Mouse (Mus musculus): ENCODE data around the gene Ywhab.
A peak's percentile ranks its signal among the peaks of the same experiment; 100 is the strongest.

Ywhab gene

DNA sequence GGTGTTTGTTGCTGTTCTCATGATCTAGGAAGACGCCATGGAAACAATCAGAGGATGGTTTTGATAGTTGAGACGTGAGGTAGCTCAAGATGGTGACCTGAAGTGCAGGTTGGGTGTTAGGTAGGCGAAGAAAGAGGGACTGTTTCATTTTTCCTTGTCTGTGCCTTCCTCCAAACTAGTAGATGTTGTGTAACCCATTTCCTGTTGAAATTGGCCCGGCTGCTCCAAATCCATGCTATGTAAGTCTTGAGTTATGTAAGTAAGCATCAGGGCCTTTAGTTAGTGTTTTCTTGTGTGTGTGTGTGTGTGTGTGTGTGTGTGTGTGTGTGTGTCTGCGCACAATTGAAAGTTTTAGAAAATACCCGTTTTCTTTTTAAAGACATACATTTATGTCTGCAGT, 14.5 kb downstream of the Ywhab start:
- no peak for DNase-seq (ENCODE audit: low spot score in 2 of 2)

DNA sequence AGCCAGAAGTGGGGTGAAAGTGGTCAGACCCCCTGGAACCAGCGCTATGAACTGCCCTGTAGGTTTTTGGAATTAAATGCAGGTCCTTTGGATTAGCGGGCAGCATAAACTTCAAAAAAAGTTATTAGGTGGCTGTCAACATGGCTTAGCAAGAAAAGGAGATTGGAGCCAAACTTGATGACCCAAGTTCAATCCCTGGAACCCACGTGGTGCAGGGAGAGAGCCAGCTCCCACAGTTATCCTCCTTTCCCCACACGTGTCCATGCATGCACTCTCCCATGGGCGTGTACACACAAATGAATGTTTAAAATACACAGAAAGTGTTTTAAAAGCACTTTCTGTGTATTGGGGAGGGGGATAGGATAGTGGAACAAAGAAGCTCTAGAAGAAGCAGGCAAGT, 15.7 kb downstream of the Ywhab start:
- no peak for DNase-seq (ENCODE audit: low spot score in 2 of 2)

DNA sequence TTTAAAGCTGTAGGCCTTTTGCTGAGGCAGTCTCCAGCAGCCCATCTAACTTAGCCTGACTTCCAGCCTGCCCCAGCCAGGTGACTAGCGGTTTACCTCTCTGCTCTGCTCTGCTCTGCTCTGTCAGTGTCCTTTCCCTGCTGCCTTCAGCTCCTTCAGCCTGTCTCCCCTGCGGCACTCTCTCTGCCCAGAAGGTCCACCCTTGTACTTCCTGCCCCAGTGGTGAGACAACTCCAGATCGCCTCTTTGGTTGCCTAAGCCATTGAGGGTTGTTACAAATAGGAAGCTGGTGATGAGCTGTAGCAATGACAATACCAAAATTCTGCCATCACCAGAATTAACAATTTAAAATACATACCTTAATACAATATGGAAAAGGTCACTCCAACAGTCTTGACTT, 16.2 kb downstream of the Ywhab start:
- no peak for DNase-seq (ENCODE audit: low spot score in 2 of 2)

DNA sequence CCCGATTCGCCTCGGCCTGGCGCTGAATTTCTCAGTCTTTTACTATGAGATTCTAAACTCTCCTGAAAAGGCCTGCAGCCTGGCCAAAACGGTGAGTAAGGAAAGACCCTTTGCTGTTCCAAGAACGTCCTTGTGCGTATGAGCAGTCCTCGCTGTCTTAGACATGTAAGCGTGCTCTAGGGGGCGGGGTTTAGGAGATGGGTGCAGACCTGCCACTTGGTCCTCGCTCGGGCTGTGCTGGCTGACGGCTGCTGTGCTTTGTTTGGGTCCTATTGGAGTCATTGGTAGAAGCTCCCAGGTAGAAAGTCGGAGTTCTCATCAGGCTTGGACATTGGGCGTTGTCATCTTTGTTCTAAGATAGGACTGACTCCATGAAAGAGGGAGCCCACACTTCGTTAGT, 20.5 kb downstream of the Ywhab start:
- DNase-seq (ENCODE audit: low spot score in 2 of 2) = no peak

DNA sequence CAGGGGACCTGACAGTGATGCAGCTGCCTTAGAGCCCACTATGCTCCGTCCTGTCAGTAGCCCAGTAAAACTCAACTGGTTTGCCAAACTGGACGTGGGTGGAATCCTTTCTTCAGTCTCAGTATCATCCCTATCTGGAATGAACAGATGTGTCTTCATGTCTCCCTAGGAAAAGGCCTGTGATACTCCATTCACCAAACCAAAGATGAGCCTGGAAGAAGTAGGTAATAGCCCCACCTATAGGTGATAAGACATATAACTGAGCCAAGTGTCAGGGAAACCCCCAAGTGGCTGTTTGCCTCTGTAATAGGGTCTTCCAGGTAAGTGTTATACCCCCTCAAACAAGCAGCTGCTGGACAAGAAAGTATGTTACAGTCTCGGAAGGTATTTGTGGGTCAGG, 24.1 kb downstream of the Ywhab start:
- DNase-seq (ENCODE audit: low spot score in 2 of 2) = no peak

DNA sequence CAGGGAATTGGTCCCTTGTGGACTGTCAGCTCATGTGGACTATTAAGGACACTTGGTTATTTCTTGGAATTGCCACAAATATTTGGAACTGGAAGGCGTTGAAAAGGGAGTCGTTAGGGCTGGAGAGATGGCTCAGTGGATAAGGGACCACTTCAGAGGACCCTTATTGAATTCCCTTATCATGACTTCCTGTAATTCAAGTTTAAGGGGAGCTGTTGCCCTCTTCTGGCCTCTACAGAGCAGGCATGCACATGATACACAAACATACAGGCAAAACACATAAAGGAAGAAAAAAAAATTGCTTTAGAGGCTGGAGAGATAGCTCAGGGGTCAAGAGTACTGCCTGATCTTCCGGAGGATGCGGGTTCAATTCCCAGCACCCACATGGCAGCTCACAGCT, 25.2 kb downstream of the Ywhab start:
- no peak for DNase-seq (ENCODE audit: low spot score in 2 of 2)

DNA sequence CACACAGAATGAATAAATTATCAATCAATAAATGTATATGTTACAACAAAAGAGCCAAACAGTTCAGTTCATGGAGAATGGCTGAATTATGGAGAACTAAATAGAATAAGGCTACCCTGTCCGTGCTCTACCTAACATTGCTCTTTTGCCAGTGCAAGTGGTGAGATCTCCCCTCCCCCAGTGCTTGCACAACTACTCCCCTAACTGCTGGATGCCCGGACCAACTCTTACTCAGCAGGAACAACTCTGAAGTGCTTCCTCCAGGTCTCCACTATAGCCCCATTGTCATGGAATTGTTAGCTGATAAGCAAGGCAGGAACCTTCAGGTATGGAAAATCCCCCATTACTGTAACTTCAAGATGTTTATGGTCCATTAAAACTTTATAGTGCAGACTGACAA, 27.3 kb downstream of the Ywhab start:
- no peak for DNase-seq (ENCODE audit: low spot score in 2 of 2)

DNA sequence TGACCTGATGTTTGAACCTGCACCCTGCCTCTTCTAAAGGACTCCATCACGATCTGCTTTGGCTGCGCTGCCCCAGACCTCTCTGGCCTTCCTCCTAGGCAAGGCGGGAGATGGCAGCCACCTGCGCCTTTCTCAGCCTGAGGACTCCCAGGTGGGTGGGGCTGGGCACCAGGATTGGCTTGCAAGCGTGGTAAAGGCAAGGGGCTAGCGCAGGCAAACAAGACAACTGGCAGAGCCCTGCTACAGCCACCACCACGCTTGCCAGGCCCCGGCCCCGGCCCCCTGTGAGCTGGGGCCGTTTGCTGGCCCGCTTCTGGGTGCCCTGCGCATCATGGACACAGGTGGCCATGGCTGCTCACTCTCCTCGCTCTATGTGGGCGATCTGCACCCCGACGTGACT, 30.4 kb downstream of the Ywhab start, which contains the start of gene Pabpc1l:
Pabpc1l (plus strand) TSS at position 301 of the 400 bp plus-strand sequence.
- no peak for DNase-seq (ENCODE audit: low spot score in 2 of 2)

DNA sequence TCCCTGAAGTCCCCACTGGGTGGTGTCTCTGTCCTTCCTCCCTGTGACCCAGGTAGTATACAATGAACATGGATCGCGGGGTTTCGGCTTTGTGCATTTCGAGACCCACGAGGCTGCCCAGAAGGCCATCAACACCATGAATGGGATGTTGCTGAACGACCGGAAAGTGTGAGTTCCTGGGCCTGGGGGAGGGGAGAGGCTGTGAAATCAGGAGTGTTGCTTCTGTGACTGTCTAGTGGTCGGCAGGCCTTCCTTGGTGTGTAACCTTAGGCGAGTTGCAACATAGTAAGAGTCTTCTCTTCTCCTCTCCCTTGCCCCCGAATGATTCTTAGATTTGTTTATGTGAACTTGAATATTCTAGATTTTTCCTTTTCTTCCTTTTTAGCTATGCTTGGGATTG, 36.4 kb downstream of the Ywhab start:
- no peak for DNase-seq (ENCODE audit: low spot score in 2 of 2)

DNA sequence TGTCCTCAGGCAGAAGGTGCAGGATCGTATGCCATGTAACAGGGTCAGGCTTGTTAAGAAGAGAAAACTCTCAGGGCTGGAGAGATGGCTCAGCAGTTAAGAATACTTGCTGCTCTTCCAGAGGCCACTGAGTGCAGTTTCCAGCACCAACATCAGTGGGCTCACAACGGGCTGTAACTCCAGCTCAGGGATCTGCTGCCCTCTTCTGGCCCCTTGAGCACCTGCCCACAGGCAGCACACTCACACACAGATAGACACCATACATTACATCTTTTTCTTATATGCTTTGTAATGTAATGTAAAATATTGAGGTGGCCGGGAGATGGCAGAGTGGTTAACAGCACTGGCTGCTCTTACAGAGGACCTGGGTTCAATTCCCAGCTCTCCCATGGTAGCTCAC, 38.2 kb downstream of the Ywhab start:
- DNase-seq (ENCODE audit: low spot score in 2 of 2) = no peak

DNA sequence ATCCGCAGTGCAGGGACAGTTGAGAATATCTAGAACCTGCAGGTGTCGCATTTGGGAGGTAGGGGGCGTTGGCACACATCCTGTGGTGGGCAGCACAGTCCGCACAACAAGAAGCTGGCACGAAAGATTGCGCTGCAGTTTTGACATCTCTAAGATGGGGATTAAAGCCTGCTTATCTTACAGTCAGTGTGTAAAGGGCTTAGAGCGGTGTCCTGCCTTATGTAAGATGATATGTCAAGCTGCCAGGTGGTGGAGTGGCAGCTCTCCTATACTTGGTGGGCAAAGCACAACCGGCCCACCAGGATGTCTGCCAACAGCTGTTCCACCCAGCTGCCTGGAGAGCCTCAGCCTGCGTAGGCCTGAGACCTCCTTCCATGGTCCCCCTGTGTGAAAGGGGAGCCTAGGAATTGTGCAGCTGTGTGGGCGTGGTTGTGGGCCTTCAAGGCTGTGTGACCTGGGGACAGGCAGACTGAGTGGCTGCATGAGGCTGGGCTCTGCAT, 41.8 kb downstream of the Ywhab start:
- no peak for DNase-seq (ENCODE audit: low spot score in 2 of 2)

DNA sequence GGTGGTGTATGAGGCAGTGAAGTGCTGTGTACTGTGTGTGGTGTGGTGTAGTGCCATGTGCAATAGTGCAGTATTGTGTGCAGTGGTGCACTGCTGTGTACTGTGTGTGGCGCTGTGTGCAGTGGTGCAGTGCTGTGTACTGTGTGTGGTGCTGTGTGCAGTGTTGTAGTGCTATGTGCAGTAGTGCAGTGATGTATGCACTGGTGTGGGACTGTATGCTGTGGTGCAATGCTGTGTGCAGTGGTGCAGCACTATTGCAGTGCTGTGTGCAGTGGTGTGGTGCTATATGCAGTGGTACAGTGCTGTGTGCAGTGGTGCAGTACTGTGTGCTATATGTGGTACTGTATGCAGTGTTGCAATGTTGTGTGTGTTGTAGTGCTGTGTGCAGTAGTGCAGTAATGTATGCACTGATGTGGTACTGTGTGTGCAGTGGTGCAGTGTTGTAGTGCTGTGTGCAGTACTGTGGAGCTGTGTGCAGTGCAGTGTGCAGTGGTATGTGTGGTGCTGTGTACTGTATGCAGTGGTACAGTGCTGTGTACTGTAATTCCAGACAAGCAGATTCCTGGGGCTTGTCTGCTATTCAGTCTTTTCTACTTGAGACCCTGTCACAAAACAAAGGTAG, 43.8 kb downstream of the Ywhab start:
- DNase-seq (ENCODE audit: low spot score in 2 of 2) = no peak

DNA sequence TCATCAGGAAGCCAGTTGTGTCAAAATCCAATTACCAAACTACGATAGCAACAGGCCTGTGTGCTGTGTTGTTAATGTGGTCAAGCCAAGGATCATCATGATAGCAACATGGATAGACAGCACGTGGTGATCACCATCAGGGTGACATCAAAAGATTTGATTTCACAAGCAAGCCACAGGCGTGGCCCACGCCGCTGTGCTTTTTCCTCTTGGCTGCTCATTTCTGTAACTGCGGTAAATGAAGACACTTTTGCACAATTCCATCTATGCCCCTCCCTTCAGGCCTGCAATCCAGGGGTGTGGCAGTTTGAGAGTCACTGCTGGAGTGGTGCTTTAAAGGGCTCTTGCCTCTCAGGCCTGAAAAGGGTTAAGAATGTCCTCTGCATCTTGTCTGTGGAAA, 46.2 kb downstream of the Ywhab start:
- peak; percentile 5 to 21 for DNase-seq (ENCODE audit: low spot score in 2 of 2)

DNA sequence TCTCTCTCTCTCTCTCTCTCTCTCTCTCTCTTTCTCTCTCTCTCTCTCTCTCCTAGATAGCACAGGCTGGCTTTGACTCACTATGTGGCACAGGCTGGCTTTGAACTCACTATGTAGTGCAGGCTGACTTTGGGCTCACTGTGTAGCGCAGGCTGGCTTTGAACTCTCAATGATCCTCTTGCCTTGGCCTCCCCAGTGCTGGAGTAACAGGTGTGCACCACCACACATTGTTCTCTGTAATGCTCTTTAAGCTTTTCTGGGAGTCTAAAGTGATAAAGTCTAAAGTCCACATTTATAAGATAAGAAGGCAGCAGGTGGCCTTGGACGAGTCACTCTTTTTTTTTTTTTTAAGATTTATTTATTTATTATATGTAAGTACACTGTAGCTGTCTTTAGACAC, 46.8 kb downstream of the Ywhab start:
- no peak for DNase-seq (ENCODE audit: low spot score in 2 of 2)

DNA sequence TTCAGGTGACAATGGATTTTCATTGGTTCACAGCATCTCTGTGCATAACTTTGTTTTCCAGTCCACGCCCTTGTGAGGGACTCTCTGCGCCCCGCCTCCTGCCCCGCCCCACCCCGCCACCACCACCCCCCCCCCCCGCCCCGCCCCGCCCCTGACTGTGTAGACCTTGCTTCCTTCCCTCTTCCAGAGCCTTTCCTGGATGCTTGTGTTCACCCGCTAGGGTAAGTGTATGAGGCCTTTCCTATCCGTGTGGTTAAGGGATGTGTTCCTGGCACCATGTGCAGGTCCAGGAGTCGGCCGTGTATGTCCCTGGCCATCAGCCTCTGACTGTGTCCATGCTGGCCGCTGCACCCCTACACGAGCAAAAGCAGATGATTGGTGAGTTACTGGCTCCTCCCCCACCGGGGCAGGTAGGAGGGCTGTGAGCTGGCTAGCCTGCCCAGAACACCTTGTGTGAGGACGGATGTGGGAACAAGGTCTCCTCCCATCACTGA, 52.5 kb downstream of the Ywhab start:
- DNase-seq (ENCODE audit: low spot score in 2 of 2) = peak; percentile 49 to 64

DNA sequence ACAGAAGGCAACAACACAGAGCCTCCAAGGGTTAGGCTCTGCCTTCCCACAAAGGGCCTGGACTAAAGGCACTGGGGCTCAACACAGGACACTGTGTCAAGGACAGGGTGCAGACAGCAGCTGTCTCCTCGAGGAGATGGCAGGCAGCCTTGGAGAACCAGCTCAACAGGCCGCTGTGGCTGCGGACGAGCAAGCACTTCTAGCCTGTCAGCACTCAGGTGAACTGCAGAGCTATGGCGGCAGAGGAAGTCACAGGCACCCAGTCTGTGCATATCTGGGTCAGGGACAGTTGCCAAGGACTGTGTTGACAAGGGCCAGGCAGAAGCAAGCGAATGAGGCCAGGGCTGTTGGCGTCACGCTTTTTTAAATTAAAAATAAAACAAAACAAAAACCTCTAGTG, 59.0 kb downstream of the Ywhab start:
- no peak for DNase-seq (ENCODE audit: low spot score in 2 of 2)

DNA sequence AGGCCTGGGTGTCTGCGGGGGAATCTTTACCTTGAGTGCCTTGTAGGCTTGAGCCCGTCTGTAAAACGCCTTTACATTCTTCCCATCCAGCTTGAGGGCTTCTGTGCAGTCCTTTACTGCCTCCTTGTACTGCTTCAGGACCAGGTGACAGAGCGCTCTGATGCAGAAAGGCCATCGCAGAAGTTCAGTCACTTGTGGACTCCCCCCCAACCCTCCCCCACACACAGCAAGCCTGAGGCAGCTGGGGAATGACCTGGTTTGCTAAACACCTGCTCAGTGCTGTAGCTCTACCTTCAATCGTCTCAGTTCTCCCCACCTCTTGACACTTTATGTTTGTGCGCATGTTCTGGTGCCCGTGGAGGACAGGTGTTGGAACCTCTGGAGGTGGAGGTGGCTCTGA, 59.9 kb downstream of the Ywhab start:
- DNase-seq (ENCODE audit: low spot score in 2 of 2) = no peak

DNA sequence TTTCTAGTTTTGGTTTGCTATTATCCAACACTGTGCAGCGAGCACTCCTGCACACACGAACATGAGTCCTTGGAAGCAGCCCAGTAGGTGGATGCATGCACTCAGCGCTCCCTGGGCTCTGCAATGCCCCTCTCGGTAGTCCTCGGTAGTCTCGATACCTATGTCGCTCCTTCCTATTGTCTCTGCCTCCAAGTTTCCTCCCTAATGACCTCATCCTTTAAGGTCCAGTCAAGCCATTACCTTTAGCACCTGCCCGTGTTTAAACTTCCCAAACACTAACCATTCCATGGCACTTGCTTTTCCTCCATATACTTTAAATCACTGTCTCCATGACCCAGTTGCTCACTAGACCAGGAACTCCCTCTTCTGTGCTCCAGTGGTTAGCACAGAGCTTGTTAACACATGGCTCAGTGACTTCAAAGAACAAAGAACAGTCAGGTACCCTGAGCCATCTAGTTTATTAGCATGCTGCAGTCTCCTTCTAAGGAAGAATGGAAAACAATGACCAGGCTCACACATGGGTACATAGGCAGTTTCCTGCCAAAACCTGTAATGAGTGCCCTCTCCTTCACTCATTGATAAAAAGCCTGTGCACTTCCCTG, 65.0 kb downstream of the Ywhab start:
- DNase-seq (ENCODE audit: low spot score in 2 of 2) = no peak

Data from natural killer cell, adult 2 months (primary cell).